Mouse (Mus musculus) hindbrain, embryonic 14.5 days (tissue): Measurements from ENCODE around the gene Bicra. TPM values are rescaled to one million over a fixed set of nuclear protein-coding genes. Genes with fewer than 3 reads are reported as not detected.

Experiments
- ATAC-seq: fragments of 200-750 bp; cut with Nextera tagmentation; 2 replicates; pipeline ENCODE4 v1.8.0; 2017; ENCODE audit warnings: moderate number of reproducible peaks, mild to moderate bottlenecking, moderate TSS enrichment, moderate library complexity; ENCODE audit not compliant: low FRiP score
- DNase-seq: peaks from one replicate; pipeline ENCODE4 v3.0.0-alpha.2; 2015; ENCODE audit warnings: low spot score
- H3K27ac ChIP-seq: fragments of 300-500 bp; sonication (generic); 2 replicates; pipeline ENCODE4 v1.5.1; 2014; ENCODE audit warnings: mild to moderate bottlenecking, moderate library complexity
- H3K27me3 ChIP-seq: fragments of 300-500 bp; sonication (generic); 2 replicates; pipeline ENCODE4 v1.6.1; 2014; ENCODE audit warnings: mild to moderate bottlenecking, low read length, mixed read lengths; ENCODE audit not compliant: control insufficient read depth, insufficient read depth
- H3K36me3 ChIP-seq: fragments of 300-500 bp; sonication (generic); replicated peaks from 2 replicates; pipeline ENCODE4 v1.6.1; 2014; ENCODE audit not compliant: control insufficient read depth, insufficient read depth
- H3K4me1 ChIP-seq: fragments of 300-500 bp; sonication (generic); replicated peaks from 2 replicates; pipeline ENCODE4 v1.6.1; 2014; ENCODE audit warnings: antibody characterized with exemption, low read length, mixed read lengths; ENCODE audit not compliant: control insufficient read depth, insufficient read depth
- H3K4me2 ChIP-seq: fragments of 300-500 bp; sonication (generic); replicated peaks from 2 replicates; pipeline ENCODE4 v1.6.1; 2014; ENCODE audit warnings: mild to moderate bottlenecking, moderate library complexity
- H3K4me3 ChIP-seq: fragments of 300-500 bp; sonication (generic); replicated peaks from 2 replicates; pipeline ENCODE4 v1.5.1; 2014; ENCODE audit warnings: mild to moderate bottlenecking, low read length
- H3K9ac ChIP-seq: fragments of 300-500 bp; sonication (generic); 2 replicates; pipeline ENCODE4 v1.6.1; 2014
- H3K9me3 ChIP-seq: fragments of 300-500 bp; sonication (generic); 2 replicates; pipeline ENCODE4 v1.6.1; 2016; ENCODE audit warnings: low read length; ENCODE audit not compliant: control insufficient read depth
- WGBS: fragments of 180-500 bp; shearing (Covaris S2); extraction: QIAGEN DNeasy Blood & Tissue Kit; methylation state at CpG from one replicate; pipeline ENCODE4 v1.1.7; 2014; 5-methylcytosine and 5-hydroxymethylcytosine counted together
- polyA plus RNA-seq: library from polyadenylated mRNA; unstranded; fragments of >200 nt; fragmentation: Nextera tagmentation; extraction: Ambion mirVana; gene quantifications from 2 replicates; pipeline ENCODE4 v1.2.1, GENCODE M21; 2014

The Bicra gene
- 7.9 and 8.8 TPM in 2 replicates for polyA plus RNA-seq

DNA sequence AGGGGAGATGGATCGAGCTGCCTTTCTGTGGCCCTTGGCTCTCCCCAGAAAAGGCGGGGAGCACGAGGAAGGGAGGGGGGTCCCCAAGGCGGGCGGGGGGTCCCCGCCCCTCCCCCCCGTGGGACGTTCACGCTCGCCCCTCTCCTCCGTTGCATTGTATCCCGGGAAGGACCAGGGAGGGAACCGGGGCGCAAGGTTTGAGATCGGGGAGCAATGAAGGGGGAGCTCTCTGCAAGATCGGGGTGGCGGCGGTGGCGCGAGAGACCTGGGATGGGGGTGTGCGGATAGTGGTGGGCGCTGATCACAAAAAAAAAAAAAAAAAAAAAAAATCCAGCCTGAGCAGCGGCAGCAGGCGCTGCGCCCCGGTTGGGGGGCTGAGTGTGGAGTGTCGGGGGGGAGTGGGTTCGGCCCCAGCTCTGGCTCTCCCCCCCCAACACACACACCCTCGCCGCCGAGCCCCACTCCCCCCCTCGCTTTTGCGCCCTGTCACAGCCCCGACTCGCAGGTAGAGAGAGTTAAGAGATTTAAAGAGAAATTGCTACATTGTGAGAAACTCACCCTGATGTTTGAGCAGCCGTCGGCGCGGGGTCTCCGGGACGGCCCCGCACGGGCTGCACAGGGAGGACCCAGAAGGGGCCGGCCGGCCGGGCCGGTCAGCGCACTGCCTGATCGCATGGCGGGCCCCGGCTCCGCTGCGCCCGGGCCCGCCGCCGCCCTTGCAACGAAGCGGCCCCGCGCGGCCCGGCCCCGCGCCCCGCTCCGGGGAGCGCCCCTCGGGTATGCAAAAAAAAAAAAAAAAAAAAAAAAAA, at the start of gene Bicra:
Gene Bicra (minus strand): TSS at position 584 of the 809 bp plus-strand sequence.
- H3K4me3 ChIP-seq, result peak within 1 kb of the TSS; percentile 69
- ATAC-seq (peak; percentile 75), DNase-seq (peak; percentile 92)
- peak within 1 kb of the TSS; percentile 96 for H3K9ac ChIP-seq
- H3K9me3 ChIP-seq, result no peaks in the 10 kb centered on the region
- peak within 1 kb of the TSS; percentile 78 for H3K4me2 ChIP-seq
- H3K27ac ChIP-seq, result peak within 1 kb of the TSS; percentile 98
- H3K4me1 ChIP-seq, result peaks cover 49% of the 10 kb centered on the region
- peaks cover 8% of the 10 kb centered on the region; the same call in 1 of the 2 replicates for H3K36me3 ChIP-seq
- under 1% methylated on average over 58 of the region's 69 CpGs for WGBS
- no peaks in the 10 kb centered on the region for H3K27me3 ChIP-seq

DNA sequence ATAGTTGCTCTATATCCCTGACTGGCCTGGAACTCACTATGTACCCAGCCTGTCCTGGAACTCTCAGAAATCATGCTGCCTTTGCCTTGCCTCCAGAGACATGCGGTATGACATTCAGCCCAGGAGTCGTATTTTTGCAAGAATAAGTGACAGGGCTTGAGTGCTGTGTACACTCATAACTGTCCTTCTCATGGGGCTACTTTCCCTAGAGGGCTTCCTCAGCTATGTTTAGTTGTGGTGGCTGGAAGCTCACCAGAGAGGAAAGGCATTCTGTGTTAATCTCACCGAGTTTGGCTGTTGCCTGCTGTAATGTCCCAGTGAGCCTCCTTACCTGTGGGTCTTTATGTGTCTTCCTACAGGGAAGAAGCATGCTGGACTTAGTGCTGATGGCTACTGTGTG, 46.9 kb upstream of the Bicra start:
- WGBS, result 77% methylated on average over 3 of the region's 3 CpGs
- ATAC-seq, result no peak

DNA sequence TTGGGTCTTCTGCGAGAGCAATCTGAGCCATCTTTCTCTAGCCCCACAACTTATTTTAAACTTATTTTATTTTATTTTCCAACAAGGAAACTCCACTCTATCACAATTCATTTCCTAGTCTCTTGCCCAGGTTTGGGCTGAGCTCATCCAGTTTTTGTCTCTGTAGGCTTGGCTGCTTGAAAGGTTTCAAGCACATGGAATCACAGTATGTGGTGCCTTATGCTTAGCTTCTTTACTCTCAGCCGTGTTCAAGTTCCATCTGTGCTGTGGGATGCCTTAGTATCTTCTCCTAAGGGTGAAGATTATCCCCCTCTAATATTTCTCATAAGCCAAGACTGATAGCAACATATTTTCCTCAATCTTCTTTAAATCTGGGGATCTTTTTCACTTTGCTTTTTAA, 39.9 kb upstream of the Bicra start:
- Histone ChIP-seq H3K27me3 (no peaks in the 10 kb centered on the region), H3K36me3 (no peaks in the 10 kb centered on the region), H3K4me1 (no peaks in the 10 kb centered on the region), H3K27ac (no peak overlapping the region), H3K9me3 (no peaks in the 10 kb centered on the region), H3K9ac (no peak overlapping the region), H3K4me3 (no peak overlapping the region), H3K4me2 (no peak overlapping the region)
- whole genome bisulfite sequencing, result 78% methylated on average over 2 of the region's 2 CpGs
- no peak for ATAC-seq
- DNase-seq, result no peak

More for the DNA sequence above, 46.9 kb upstream of the Bicra start:
- Histone ChIP-seq H3K4me1 (peaks cover 7% of the 10 kb centered on the region), H3K27ac (no peak overlapping the region), H3K4me2 (no peak overlapping the region), H3K9me3 (no peaks in the 10 kb centered on the region), H3K36me3 (no peaks in the 10 kb centered on the region), H3K27me3 (no peaks in the 10 kb centered on the region), H3K9ac (no peak overlapping the region), H3K4me3 (no peak overlapping the region)
- DNase-seq, result no peak

DNA sequence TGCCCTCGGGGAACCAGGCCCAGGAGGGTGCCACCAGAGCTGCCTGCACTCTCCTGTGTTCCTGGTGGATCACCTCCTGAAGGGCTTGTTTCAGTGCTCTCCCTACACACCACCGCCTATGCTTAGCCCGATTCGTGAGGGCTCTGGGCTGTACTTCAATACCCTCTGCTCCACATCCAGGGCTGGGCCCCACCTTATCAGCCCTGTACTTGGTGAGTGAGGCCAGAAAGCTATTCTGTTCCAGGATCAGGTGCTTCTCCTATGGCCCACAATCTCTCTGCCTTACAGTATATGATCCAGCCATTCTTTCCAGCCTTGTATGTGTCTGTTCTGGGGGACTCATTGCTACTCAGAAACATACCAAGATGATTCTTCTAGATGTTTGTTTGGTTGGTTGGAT, 35.6 kb upstream of the Bicra start:
- H3K9me3 ChIP-seq, result no peaks in the 10 kb centered on the region
- no peak for DNase-seq
- WGBS, result 59% methylated on average over 4 of the region's 4 CpGs
- H3K4me1 ChIP-seq, result no peaks in the 10 kb centered on the region
- H3K4me2 ChIP-seq, result no peak overlapping the region
- H3K27me3 ChIP-seq, result no peaks in the 10 kb centered on the region
- no peak overlapping the region for H3K9ac ChIP-seq
- no peak overlapping the region for H3K27ac ChIP-seq
- H3K36me3 ChIP-seq, result no peaks in the 10 kb centered on the region
- no peak for ATAC-seq
- no peak overlapping the region for H3K4me3 ChIP-seq

DNA sequence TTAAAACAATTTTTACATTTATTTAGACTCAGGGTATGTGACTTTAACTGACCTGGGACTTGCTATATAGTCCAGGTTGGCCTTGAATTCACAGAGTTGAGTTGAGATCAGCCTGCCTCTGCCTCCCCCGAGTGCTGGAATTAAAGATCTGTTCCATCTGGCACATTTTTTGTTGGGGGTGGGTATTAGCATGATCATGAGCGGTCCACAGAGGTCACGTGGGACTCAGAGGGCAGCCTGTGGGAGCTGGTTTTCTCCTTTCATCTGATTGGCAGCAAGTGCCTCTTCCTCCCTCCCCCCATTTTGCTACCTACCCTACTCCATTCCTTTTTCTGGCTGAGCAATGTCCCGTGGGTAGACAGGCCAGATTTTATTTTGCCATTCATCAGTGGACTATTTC, 32.9 kb upstream of the Bicra start:
- ATAC-seq (no peak), DNase-seq (no peak)
- H3K9me3 ChIP-seq, result no peaks in the 10 kb centered on the region
- H3K27me3 ChIP-seq, result no peaks in the 10 kb centered on the region
- H3K27ac ChIP-seq, result no peak overlapping the region
- H3K9ac ChIP-seq, result no peak overlapping the region
- H3K4me2 ChIP-seq, result no peak overlapping the region
- WGBS, result 64% methylated on average over 4 of the region's 4 CpGs
- no peaks in the 10 kb centered on the region for H3K4me1 ChIP-seq
- H3K36me3 ChIP-seq, result no peaks in the 10 kb centered on the region
- H3K4me3 ChIP-seq, result no peak overlapping the region

DNA sequence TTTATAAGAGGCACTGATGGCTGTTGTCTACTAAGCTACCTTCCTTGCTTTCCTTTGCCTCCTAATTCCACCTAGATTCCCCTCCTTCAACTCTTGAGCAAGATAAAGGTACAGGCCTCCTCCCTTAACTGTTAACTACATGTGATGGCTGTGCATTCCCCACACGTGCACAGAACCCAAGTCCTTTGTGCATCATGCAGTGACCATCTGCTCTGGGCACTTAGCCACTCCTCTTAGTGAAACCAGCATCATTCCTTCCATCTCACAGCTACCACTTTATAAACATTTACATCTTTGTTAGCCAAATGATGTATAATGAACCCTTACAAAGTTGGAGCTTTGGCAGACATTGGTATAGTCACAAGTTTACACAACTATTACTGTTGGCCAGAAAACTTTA, 32.2 kb upstream of the Bicra start:
- no peaks in the 10 kb centered on the region for H3K9me3 ChIP-seq
- DNase-seq (no peak), ATAC-seq (no peak)
- H3K9ac ChIP-seq, result no peak overlapping the region
- no peaks in the 10 kb centered on the region for H3K27me3 ChIP-seq
- H3K4me2 ChIP-seq, result no peak overlapping the region
- WGBS, result 61% methylated on average over 1 of the region's 1 CpGs
- H3K4me1 ChIP-seq, result no peaks in the 10 kb centered on the region
- H3K36me3 ChIP-seq, result no peaks in the 10 kb centered on the region
- no peak overlapping the region for H3K27ac ChIP-seq
- H3K4me3 ChIP-seq, result no peak overlapping the region

DNA sequence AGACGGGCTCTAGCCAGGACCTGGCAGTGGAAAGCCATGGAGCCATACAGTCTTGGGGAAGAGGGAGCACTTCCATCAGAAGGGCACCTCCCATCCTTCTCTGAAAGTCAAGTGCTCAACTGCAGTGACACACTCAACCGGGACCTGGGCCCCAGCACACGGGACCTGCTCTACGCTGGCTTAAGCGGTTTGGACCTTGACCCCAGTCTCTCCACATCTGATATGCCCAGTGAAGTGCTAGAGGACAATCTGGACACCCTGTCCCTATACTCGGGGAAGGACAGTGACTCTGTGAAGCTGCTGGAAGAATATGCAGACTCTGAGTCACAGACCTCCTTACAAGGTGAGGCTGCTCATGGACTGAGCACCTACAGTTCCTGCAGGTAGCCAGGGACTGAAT, 24.2 kb upstream of the Bicra start:
- no peaks in the 10 kb centered on the region; the same call in 1 of the 2 replicates for H3K27me3 ChIP-seq
- no peak for ATAC-seq
- no peaks in the 10 kb centered on the region for H3K4me1 ChIP-seq
- no peaks in the 10 kb centered on the region for H3K9me3 ChIP-seq
- WGBS, result 87% methylated on average over 6 of the region's 6 CpGs
- no peak overlapping the region for H3K9ac ChIP-seq
- no peak overlapping the region for H3K4me2 ChIP-seq
- no peak overlapping the region for H3K27ac ChIP-seq
- H3K36me3 ChIP-seq, result no peaks in the 10 kb centered on the region
- no peak for DNase-seq
- H3K4me3 ChIP-seq, result no peak overlapping the region

DNA sequence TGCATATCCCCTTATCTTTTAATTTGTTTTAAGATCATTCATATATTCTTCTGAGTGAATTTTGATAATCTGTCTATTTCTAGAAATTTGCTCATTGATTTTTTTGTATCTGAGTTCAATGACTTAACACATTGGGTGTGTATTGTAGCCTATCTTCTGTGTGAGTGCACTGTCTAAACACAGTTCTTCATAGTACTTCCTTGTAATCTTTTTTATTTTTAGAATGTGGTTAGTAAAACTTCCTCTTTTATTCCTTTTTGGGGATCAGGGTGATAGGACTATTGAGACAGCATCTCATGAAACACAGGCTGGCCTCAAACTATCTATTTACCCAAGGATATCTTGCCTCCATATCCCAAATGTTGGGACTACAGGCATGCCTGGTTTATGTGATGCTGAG, 23.1 kb upstream of the Bicra start:
- Histone ChIP-seq H3K4me2 (no peak overlapping the region), H3K4me3 (no peak overlapping the region), H3K27ac (no peak overlapping the region), H3K9ac (no peak overlapping the region), H3K4me1 (no peaks in the 10 kb centered on the region), H3K27me3 (no peaks in the 10 kb centered on the region; the same call in 1 of the 2 replicates), H3K9me3 (no peaks in the 10 kb centered on the region), H3K36me3 (no peaks in the 10 kb centered on the region)
- ATAC-seq (no peak), DNase-seq (no peak)

DNA sequence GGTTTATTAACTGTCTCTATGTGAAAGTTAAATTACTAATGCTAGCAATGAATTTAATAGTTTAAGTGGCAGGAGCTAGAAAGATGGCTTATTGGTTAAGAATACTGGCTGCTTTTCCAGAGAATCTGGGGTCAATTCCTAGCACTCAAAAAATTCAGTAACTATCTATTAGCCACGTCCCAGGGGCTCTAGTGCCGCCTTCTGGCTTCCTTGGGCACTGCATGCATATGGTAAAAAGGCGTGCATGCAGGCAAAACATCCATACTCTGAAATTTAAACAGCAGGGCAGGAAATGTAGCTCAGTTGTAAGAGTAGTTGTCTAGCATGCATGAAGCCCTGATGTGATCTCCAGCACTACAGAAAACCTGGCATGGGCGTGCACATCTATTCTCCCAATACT, 15.8 kb upstream of the Bicra start:
- 25% methylated on average over 4 of the region's 4 CpGs for WGBS
- no peaks in the 10 kb centered on the region for H3K9me3 ChIP-seq
- H3K27ac ChIP-seq, result no peak overlapping the region
- no peak for DNase-seq
- no peaks in the 10 kb centered on the region for H3K4me1 ChIP-seq
- ATAC-seq, result no peak
- H3K9ac ChIP-seq, result no peak overlapping the region
- H3K4me2 ChIP-seq, result no peak overlapping the region
- peaks cover 16% of the 10 kb centered on the region for H3K27me3 ChIP-seq
- H3K36me3 ChIP-seq, result no peaks in the 10 kb centered on the region
- no peak overlapping the region for H3K4me3 ChIP-seq

DNA sequence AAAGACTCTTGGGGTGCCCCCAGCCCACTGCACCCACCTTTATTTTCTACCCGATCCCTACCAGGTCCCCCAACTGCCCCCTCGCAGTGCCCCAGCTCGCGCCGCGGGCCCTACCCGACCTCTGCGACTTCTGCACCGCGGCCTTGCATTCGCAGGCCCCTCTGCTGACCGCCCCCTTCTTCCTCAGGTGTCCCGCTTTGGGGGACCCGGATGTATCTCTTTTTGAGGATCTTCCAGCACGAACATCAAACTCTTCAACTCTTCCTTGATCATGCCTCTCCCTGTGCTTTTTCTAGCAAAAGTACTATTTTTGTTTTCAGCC, 14.3 kb upstream of the Bicra start:
- Histone ChIP-seq H3K9me3 (no peaks in the 10 kb centered on the region), H3K27me3 (peaks cover 16% of the 10 kb centered on the region), H3K4me1 (no peaks in the 10 kb centered on the region), H3K9ac (no peak overlapping the region), H3K4me2 (no peak overlapping the region), H3K36me3 (no peaks in the 10 kb centered on the region), H3K27ac (no peak overlapping the region), H3K4me3 (no peak overlapping the region)
- ATAC-seq (no peak), DNase-seq (no peak)
- WGBS, result 72% methylated on average over 15 of the region's 15 CpGs
